Mouse (Mus musculus) left cerebral cortex, postnatal 10 days (tissue): ENCODE measurements around the gene Prrc2a. TPM values are rescaled to one million over a fixed set of nuclear protein-coding genes. Genes with fewer than 3 reads are reported as not detected.
A peak's percentile ranks its signal among the peaks of the same experiment; 100 is the strongest.
"Not testable (repeated sequence)": the region's sequence is repeated elsewhere in the genome, so short reads cannot be mapped to it uniquely, and the experiment has no call there.

Experiments used
- DNase-seq, 2 experiments: peaks; one replicate each; pipeline ENCODE4 v3.0.0; 2021 to 2022; ENCODE audit warnings: low spot score in 2 of 2, mixed read lengths in 1 of 2; ENCODE audit errors: extremely low spot score in 1 of 2
- intact Hi-C: fragments of 180-260 bp; cut with DNase I; formaldehyde crosslinking; loops from one replicate; pipeline ENCODE4 v1.15.1; 2025
- total RNA-seq, 2 experiments: library from RNA; stranded (reverse); gene quantifications; 2 replicates each; pipeline ENCODE4 v1.2.3; 2021

The Prrc2a gene
- total RNA-seq, 2 experiments from 2014 or later: 261 to 270 TPM

DNA sequence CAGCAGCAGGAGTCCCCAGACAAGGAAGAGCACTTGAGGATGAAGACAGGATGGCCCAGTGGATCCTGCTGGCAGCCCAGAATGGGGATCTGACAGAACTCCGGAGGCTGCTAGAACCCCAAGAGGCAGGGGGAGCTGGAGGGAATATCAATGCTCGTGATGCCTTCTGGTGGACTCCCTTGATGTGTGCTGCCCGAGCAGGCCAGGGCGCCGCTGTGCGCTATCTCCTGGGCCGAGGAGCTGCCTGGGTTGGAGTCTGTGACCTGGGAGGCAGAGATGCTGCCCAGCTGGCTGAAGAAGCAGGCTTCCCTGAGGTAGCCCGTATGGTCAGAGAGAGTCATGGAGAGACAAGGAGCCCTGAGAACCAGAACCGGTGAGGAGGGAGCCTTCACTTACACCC lies 41.4 kb downstream of the Prrc2a start:
- DNase-seq, intact Hi-C loops: not testable (repeated sequence)

DNA sequence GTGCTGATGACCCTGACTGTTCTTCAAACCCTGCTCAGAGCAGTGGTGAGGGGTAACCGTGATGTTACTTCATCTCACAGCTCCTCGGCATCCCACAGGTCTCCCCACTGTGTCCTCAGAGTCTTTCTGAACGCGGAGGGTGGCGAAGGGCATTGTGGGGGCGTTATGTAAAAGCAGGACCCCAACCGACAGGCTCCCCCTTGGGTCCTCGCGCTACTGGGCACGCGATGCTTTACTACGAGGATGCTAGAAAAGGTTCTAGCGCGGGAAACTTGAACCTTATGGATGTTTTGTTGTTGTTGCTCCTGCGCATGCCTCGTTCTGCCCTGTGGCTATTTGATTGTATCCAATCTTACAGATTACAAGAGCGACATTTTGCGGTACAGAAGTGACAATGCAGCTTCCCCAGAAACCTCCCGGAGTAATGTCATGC lies 42.8 kb downstream of the Prrc2a start, which contains the start of gene Csnk2b:
Gene Csnk2b, minus strand, starts transcription at position 183 of the 433 bp plus-strand sequence.
- intact Hi-C loops: no loop called here
- DNase-seq: peak; percentile 65 to 82

DNA sequence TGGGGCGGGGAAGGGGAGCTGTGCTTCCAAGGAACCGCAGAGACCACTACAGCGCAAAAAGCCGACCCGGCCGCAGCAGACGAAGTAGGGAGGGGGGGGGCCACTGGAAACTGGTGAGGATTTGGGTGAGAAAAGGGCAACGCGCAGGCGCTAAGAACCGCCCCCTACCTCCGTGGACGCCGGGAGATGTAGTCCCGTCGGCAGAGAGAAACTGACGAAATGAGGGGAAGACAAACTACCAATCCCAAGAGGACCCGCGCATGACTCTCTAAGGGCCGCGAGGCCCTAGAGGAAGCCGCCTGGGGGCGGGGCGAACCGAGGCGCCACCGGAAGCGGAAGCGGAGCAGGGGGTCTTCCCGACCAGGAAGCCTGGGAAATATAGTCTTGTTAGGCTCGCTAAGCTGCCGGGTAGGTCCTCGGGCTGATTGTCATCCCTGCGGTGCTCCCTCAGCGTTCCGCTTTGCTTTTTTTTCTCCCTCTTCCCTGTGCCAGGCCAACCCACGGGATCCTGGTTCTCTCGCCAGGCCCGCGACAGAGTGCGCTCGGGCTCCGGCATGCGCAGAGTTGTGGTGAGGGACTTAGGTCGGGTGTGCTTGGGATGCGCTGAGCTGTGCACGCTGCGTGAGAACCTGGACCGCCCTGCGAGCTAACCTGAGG lies 43.4 kb downstream of the Prrc2a start, which contains the start of gene Gpank1:
Gene Gpank1, plus strand, starts transcription at position 313 of the 657 bp plus-strand sequence.
- DNase-seq: peak; percentile 98 to 99
- intact Hi-C loops: no loop called here

DNA sequence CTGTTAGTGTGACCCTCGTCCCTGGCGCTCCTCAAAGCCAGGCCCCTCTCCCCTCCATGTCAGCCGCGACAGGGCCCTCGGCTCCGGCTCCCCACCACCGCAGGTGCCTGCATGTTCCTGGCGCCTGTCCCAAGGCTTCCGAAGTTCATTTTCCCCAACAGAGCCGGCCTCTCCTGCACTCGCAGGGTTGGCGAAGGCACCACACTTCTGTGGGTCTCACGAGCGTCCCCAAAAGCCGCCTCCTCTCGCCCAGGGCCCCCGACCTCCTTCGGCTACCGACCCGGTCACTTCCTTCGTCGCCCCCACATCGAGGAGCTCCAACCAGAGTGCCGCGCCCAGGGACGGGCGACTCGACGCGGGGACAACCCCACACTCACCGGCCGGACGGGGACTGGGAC lies 44.0 kb downstream of the Prrc2a start:
- DNase-seq: no peak
- intact Hi-C loops: no loop called here

DNA sequence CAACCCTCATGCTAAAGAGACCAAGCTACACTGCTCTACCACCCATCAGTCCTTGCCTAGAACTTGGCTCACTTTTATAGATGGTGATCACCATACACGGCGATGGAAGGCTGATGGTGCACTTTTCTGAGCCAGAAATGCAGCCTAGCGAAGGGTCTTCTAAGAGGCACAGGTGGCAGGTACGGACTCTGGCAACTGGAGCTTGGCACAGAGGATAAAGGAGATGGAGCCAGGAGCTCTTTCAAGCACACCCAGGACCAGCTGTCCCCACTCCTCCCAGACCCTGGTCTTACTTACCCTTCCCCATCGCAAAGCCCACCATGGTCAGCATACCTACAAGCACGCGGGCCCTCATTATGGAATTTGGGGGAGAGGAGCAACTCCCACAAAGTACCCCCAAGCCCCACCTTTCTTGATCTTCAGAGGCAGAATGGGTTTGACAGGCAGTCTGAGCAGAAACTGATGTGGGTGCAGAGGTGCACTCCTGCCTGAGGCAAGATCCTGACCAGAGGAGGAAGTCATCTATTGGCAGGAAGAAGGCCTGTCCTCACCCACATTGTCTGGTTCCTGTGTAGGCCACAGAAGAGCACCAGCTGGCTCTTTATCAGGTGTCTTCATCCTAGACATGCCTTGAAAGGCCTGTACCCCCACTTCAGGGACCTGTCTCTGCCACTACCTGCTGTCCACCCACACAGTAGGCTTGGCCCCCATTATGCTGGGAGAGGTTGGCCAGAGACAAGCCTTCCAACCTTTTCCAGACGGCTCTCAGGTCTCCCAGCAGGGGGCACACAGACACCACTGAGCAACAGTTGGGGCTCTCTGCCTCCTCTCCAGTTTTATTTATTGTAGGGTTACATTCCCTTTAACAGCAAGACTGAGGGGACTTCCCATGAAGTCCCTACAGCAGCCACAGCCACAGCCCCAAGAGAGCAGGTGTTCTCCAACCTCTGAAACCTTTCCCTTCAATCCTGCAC lies 49.4 kb downstream of the Prrc2a start, which contains the start of gene Ly6g5b:
Gene Ly6g5b, minus strand, starts transcription at position 383 of the 974 bp plus-strand sequence.
- intact Hi-C loops: loop anchor here (5.0 kb wide), 1 partner anchor 98 kb away; the partner anchor contains the start of gene Vwa7
- DNase-seq: no peak

DNA sequence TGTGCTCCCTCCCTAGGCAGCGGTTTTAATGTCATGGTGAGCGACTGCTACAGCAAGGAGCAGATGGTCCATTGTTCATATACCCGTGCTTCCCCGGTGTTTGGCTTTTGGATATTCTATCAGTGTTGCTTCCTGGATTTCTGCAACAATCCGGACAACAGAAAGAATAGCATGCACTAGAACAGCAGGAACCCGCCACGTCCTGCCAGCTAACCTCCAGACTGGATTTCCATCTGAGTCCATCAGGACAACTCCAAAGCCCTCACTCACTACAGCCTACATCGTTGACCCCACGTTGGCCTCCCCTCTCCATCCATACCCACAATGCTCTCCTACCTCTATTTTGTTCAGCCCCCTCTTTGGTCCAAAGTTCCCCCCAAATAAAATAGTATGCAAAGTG lies 52.9 kb downstream of the Prrc2a start:
- no peak for DNase-seq
- intact Hi-C loops: no loop called here

DNA sequence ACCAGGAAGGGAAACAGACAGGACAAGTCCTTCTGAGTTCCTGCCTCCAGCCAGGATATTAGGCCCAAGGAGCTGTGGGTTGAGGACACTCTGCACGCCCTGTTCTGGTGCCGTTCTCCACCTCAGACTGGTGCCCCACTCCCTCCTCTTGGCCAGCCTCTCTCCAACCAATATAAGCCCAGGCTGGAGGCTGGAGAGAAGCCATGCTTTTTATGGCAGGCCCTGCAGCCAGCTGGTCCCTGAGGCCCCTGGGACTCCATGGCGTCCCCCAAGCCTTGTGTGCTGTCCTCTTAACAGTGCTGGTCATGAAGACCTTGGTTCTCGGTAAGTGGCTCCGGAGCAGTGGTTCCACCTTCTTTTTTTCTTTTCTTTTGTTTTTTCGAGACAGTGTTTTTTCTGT lies 56.6 kb downstream of the Prrc2a start, which contains the start of gene Ly6g5c:
Gene Ly6g5c, plus strand, starts transcription at position 183 of the 400 bp plus-strand sequence.
- intact Hi-C loops: loop anchor here (5.0 kb wide), 1 partner anchor 86 kb away; no protein-coding TSS in a partner anchor
- DNase-seq: no peak

DNA sequence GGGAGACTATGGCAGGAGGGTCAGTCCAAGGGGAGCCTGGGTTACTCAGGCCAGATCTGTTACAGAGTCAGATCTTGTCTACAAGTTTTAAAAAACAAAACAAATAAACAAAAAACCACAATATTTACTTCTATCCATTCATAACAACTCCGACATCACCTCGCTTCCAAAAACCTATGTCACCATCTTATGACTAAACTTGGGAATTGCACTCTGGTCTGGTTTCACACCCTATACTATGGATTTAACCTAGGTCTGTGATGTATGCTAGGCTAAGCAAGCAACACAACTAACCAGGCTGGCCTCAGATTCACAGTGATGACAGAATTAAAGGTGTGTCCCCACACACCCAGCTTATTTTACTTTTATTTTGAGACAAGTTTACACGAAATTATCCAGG lies 58.2 kb downstream of the Prrc2a start:
- intact Hi-C loops: loop anchor here (5.0 kb wide), 1 partner anchor 84 kb away; no protein-coding TSS in a partner anchor
- no peak for DNase-seq

DNA sequence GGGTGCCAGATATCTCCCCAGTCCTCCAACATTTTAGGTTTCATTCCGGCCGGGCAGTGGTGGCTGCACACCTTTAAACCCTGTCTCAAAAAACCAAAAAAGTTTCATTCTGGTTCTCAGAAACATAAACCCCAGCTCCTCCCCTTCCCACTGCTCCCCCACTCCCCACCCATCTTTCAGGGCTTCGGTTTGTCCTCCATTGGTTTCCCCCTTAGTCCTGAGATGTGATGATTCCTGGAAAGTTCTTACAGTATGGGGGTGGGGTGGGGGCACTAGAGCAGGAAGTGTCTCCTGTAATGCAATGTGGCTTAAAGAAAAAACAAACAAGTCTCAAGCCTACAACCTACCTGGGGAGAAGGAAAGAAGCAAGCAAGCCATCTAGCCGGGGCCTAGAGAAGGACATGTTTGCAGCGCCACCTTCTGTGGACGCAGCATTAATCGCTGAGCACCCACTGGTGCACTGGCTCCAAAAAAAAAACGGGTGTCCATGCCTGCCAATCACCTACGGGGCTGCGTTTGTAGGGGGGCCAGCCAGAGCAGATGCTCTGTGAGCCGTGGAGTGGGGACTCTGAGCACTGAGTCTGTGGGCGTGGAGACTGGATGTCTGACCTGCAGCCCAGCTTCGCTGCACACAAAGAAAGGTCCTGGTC lies 58.8 kb downstream of the Prrc2a start:
- intact Hi-C loops: loop anchor here (5.0 kb wide), 1 partner anchor 84 kb away; no protein-coding TSS in a partner anchor
- DNase-seq: no peak

DNA sequence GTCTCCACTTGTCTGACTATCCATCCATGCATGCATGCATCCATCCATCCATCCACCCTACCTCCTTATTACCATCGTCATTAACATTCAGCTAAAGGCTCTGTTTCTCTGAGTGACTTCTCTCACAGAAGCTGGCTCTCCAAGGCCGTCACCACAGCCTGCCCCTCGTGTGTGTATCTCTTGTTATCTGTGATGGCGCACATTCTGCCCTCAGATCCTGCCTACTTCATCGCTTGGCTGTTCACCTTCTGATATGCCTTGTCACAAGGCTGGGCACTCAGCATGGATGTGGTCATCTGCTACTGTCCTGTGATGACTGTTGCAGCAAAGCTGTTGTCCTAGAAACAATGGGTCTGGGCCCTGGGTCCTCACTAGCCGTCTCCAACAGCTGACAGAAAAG lies 59.9 kb downstream of the Prrc2a start:
- intact Hi-C loops: loop anchor here (5.0 kb wide), 1 partner anchor 82 kb away; no protein-coding TSS in a partner anchor
- no peak for DNase-seq

DNA sequence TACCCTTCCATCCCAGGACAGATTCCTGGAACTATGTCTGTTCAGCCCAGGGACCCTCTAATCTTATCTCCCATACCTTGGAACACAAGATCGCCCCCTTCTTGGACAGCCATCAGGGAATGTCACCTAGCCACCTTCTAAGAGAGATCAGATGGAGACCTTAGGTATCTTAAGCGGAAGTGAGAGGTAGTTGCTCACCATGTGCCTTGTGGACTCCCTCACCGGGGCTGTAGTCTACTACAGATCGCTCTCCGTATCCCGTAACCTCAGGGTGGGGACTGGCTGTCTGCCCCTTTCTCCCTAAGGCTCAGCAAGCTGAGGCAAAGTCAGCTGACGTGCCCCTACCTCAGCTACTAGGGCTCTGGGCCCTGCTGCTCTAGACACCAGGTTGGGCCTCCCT lies 60.6 kb downstream of the Prrc2a start:
- intact Hi-C loops: no loop called here
- no peak for DNase-seq

DNA sequence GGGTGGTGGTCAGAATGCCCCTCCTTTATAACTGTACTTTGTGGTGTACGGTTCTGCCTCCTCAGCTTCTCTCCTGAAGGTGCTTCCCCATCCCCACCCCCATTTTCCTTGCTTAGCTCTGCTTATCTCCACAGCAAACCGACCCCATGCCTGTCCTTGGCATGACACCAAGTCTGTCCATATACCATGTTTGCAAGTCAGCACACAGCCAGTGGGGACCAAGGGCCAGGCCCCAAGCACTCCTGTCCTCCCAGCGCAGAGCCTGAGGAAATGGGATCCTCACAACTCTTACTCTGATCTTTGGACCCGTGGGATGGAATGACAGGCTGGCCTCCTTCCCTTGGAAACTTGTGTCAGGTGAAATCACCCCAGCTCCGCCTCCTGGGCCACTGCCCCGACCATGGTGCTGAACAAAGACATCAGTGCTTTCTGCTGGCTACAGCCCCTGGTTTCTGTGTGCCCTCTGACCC lies 61.4 kb downstream of the Prrc2a start:
- intact Hi-C loops: no loop called here
- no peak for DNase-seq

DNA sequence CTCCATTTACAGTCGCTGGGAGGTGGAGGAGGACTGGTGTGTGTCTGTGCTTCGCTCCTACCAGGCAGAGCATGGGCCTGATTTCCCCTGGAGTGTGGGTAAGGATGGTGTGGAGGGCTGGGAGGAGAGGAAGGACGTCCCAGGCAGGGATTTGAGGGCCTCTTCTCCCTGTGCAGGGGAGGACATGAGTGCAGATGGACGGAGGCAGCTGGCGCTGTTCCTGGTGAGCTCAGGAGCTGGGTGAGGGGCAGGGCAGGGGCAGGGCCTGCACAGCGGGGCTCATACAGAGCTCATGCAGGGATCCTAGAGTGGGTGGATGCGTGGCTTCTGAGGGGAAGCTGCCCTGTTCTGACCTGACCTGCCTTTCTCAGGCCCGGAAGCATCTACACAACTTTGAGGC lies 62.4 kb downstream of the Prrc2a start:
- intact Hi-C loops: no loop called here

DNA sequence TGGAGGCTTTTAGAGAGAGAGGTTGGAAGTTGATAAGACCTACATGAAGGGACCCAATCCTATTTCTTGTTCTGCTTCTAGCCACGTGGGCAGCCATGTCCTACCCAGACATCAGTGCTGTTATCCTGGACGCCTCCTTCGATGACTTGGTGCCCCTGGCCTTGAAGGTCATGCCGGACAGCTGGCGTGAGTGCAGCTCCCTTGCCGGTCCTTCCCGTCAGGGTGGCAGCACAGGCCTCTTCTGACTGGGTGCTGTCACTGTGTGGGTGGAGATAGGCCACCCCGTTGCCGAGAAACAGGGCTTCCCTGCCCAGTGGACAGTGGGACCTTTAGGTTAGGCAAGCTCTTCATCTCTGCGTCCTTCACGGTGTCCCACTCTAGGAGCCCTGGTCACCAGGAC lies 63.5 kb downstream of the Prrc2a start:
- DNase-seq: no peak
- intact Hi-C loops: no loop called here

More for the DNA sequence above, 62.4 kb downstream of the Prrc2a start:
- DNase-seq: no peak

DNA sequence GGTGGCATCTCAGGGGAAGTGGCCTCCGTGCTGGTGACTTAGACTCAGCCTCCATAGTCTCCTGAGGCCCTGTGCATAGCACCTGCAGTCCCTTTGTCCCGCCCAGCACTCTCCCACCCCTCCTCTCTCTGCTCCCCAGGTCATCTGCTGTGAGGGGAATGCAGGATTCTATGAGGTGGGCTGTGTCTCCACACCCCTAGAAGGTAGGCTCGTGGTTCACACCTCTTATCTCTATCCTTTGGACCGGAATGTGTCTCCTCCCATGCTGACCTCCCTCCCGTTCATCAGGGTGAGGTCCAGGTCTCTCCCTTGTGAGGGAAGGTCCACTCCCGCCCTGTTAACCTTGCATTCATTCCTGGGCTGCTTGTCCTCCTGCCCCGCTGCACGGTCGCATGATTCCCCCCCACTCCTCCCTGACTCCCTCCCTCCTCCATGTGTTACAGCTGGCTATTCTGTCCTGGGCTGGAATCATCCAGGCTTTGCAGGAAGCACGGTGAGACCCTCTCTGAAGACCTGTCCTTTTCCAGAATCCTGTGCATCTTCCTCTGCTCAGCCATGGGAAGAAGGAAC lies 64.4 kb downstream of the Prrc2a start:
- no peak for DNase-seq
- intact Hi-C loops: no loop called here
